Mouse (Mus musculus) embryonic fibroblast, embryonic 13.5 days (primary cell): ENCODE measurements around the gene Tet1. TPM values are rescaled to one million over a fixed set of nuclear protein-coding genes. Genes with fewer than 3 reads are reported as not detected.

Source experiments
- H3K27ac ChIP-seq: 2 replicates; pipeline ENCODE4 v1.5.1; 2012; ENCODE audit warnings: low read length, control low read depth, inconsistent platforms; ENCODE audit not compliant: insufficient read depth
- H3K4me1 ChIP-seq: 2 replicates; pipeline ENCODE4 v1.6.1; 2011; ENCODE audit warnings: low read length; ENCODE audit not compliant: control insufficient read depth, insufficient read depth
- H3K4me3 ChIP-seq: 2 replicates; pipeline ENCODE4 v1.5.1; 2011; ENCODE audit warnings: mild to moderate bottlenecking, control low read depth, low read length; ENCODE audit not compliant: insufficient read depth
- CTCF ChIP-seq: IDR thresholded peaks from 2 replicates; pipeline ENCODE4 v1.5.1; 2011; ENCODE audit warnings: mild to moderate bottlenecking, control low read depth, low read length, moderate library complexity, borderline replicate concordance; ENCODE audit not compliant: insufficient read depth
- POLR2A ChIP-seq: IDR thresholded peaks from 2 replicates; pipeline ENCODE4 v1.6.1; 2011; ENCODE audit warnings: low read depth, mild to moderate bottlenecking, control low read depth, low read length, moderate library complexity
- polyA plus RNA-seq: library from polyadenylated mRNA; stranded (reverse); fragments of >200 nt; gene quantifications from 2 replicates; pipeline ENCODE4 v1.2.4, GENCODE M21; 2011; ENCODE audit warnings: low read depth; ENCODE audit not compliant: missing spikeins, insufficient read length

The Tet1 gene
- polyA plus RNA-seq, 1 experiment = 8.8 TPM

DNA sequence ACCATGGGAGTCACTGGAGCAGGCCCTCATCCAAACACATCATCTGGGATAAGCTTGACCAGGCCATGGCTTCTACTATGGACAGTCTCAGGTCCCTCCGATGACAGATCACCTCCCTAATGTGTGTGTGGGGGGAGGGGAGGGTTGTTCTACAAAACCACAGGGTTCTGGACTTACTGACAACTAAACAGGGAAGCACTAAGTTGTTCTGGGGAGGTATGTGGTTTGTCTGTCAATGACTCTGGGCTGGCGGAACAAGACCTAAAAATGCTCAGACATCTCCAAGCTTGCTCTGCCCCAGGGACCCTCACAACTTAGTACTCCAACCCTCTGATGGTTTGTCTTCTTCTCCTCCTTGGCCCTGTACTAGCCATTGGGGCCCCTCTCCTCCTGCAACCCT is 2.3 kb upstream of the Tet1 start:
- no peaks in the 10 kb centered on the region for H3K4me1 ChIP-seq
- H3K4me3 ChIP-seq = no peak overlapping the region
- H3K27ac ChIP-seq = no peak overlapping the region
- TF ChIP-seq POLR2A (no peak), CTCF (no peak)

- TF ChIP-seq POLR2A (no peak), CTCF (no peak)
- no peak overlapping the region for H3K27ac ChIP-seq
- no peak overlapping the region for H3K4me3 ChIP-seq
These were observed 2.5 kb downstream of the Tet1 start for GRCm38 (mm10) chr10:62906336-62906735.

DNA sequence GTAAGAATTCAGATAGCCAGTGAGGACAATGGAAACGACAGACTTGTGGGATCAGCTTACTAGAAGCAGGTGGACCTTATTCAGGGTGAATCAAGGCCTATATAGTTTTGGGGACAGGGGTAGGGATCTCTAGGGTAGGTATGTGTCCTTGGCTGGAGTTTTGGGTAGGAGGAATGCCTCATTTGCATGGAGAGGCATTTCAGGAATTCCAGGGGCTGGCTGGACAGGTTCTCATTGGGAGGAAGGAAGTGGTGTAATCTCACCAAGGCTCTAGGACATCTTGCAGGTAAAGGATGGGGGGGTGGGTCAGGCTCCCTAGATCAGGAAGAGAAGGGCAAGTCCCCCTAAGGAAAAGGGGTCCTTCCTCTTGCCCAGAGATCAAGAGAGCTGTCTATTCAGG is 6.0 kb downstream of the Tet1 start:
- TF ChIP-seq CTCF = no peak
- no peak for TF ChIP-seq POLR2A
- H3K4me3 ChIP-seq = no peak overlapping the region

More at GRCm38 (mm10) chr10:62906336-62906735, 2.5 kb downstream of the Tet1 start:
- no peaks in the 10 kb centered on the region for H3K4me1 ChIP-seq

GRCm38 (mm10) chr10:62901826-62902225 is 7.0 kb downstream of the Tet1 start:
- no peaks in the 10 kb centered on the region for H3K4me1 ChIP-seq
- TF ChIP-seq POLR2A = no peak
- no peak for TF ChIP-seq CTCF
- H3K27ac ChIP-seq = no peak overlapping the region
- H3K4me3 ChIP-seq = no peak overlapping the region

More for the DNA sequence above, 6.0 kb downstream of the Tet1 start:
- no peak overlapping the region for H3K27ac ChIP-seq
- no peaks in the 10 kb centered on the region for H3K4me1 ChIP-seq

DNA sequence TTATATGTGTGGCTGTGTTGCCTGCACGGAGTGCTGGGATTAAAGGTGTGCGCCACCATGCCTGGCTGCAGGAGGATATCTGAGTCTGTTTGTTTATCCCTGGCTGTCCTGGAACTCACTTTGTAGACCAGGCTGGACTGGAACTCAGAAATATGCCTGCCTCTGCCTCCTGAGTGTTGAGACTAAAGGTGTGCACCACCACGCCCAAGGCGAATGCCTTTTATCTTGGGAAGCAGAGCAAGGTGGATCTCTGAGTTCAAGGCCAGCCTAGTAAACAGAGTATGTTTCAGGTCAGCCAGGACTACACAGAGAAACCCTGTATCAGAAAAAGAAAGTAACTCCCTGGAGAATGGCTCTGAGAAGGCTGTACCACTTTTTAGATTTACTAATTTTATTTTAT is 8.7 kb downstream of the Tet1 start:
- no peak overlapping the region for H3K27ac ChIP-seq
- H3K4me3 ChIP-seq = no peak overlapping the region
- TF ChIP-seq CTCF (no peak), POLR2A (no peak)
- H3K4me1 ChIP-seq = no peaks in the 10 kb centered on the region

GRCm38 (mm10) chr10:62898061-62898460 is 10.7 kb downstream of the Tet1 start:
- TF ChIP-seq POLR2A = no peak
- TF ChIP-seq CTCF = no peak
- Histone ChIP-seq H3K4me3 (no peak overlapping the region), H3K27ac (no peak overlapping the region), H3K4me1 (peaks cover 2% of the 10 kb centered on the region; the same call in 1 of the 2 replicates)

DNA sequence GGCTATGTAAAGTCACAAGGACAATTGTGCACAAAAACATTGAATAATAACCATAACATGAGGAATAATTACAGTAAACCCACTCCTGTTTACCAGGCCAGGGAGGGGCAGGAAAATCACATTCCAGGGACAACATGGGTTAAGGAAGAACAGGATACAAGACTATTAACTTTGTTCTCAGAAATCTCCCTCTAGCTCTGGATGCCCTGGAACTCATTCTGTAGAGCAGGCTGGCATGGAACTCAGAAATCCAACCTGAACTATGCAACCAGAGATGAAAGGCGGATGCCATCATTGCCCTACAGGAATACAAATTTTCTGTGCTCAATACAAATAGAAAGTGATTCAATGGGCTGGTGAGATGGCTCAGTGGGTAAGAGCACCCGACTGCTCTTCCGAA is 11.4 kb downstream of the Tet1 start:
- peaks cover 2% of the 10 kb centered on the region; the same call in 1 of the 2 replicates for H3K4me1 ChIP-seq
- H3K27ac ChIP-seq = no peak overlapping the region
- H3K4me3 ChIP-seq = no peak overlapping the region
- TF ChIP-seq POLR2A (no peak), CTCF (no peak)

GRCm38 (mm10) chr10:62896774-62897173 is 12.0 kb downstream of the Tet1 start:
- H3K4me1 ChIP-seq = peaks cover 2% of the 10 kb centered on the region; the same call in 1 of the 2 replicates
- TF ChIP-seq POLR2A = no peak
- TF ChIP-seq CTCF = no peak
- H3K4me3 ChIP-seq = no peak overlapping the region
- H3K27ac ChIP-seq = no peak overlapping the region

DNA sequence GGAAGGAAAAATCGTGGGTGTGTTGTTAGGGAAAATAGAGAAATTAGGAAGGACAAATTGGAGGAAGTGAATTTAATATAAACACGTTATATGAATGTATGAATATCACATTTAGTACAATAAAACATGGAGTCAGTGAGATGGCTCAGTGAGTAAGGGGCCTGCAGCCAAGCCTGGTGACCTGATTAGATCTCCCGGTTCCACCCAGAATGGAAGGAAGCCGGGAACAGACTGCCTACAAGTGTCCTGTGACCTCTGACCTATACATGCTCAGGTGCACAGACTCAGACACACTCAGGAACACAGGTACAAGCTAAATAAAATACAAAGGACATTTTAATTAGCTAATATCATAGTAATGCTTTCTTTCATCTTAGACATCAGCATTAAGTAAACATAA is 12.8 kb downstream of the Tet1 start:
- no peak overlapping the region for H3K4me3 ChIP-seq
- peaks cover 2% of the 10 kb centered on the region; the same call in 1 of the 2 replicates for H3K4me1 ChIP-seq
- H3K27ac ChIP-seq = no peak overlapping the region
- TF ChIP-seq POLR2A (no peak), CTCF (no peak)

DNA sequence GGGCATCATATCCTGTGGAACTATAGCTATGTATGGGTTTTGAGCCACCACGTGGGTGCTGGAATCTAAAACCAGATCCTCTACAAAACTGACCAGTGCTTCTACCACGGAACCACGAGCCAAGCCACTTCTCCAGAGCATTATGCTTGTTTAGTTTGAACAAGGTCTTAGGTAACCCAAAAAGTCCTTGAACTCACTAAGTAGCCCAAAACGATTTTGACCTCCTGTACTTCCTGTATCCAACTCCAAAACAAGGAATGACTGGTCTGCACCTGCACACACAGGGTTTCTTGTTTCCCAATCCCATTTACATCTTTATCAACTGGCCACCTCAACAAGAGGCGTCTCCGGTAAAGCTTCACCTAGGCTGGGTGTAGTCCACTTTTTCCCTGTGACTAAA is 13.4 kb downstream of the Tet1 start:
- peaks cover 2% of the 10 kb centered on the region; the same call in 1 of the 2 replicates for H3K4me1 ChIP-seq
- no peak for TF ChIP-seq CTCF
- H3K4me3 ChIP-seq = no peak overlapping the region
- H3K27ac ChIP-seq = no peak overlapping the region

GRCm38 (mm10) chr10:62894447-62894846 is 14.3 kb downstream of the Tet1 start:
- Histone ChIP-seq H3K4me1 (peaks cover 2% of the 10 kb centered on the region; the same call in 1 of the 2 replicates), H3K27ac (no peak overlapping the region), H3K4me3 (no peak overlapping the region)
- TF ChIP-seq CTCF (no peak), POLR2A (no peak)
